Mouse (Mus musculus) layer of hippocampus, postnatal 36 days (tissue): ENCODE data around the gene Rbbp5. TPM values are rescaled to one million over a fixed set of nuclear protein-coding genes. Genes with fewer than 3 reads are reported as not detected.

Experiments used
- DNase-seq, 2 experiments: peaks; one replicate each; pipeline ENCODE4 v3.0.0; 2022
- total RNA-seq, 2 experiments: library from RNA; stranded (reverse); gene quantifications; 2 replicates each; pipeline ENCODE4 v1.2.3; 2021

Gene Rbbp5
- total RNA-seq, 2 experiments from 2014 or later, result 69.1 to 71.6 TPM

GRCm38 (mm10) chr1:132505155-132505554, 28.0 kb downstream of the Rbbp5 start:
- peak in 1 of 2 experiments; percentile 37 for DNase-seq

DNA sequence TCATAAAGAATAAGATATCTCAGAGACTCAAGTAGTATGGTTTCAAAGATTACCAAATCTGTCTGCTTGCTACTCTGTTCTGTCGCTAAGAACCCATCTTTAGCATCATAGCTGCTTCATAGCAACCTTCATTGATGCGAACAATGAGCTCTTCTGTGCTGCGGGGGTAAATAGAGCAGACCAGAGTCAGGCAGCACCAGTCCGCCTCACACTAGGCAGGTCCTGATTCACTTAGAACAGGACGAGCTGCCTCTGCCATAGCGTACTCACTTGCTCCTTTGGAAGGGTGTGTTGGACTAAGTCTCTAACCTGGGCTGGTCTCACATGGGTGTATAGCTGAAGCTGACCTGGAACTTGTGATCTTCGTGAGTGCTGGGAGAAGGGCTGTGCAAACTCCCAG, 28.9 kb downstream of the Rbbp5 start, which contains the start of gene Tmem81:
Gene Tmem81, plus strand, starts transcription at position 173 of the 400 bp plus-strand sequence.
- peak in 1 of 2 experiments; percentile 15 for DNase-seq

DNA sequence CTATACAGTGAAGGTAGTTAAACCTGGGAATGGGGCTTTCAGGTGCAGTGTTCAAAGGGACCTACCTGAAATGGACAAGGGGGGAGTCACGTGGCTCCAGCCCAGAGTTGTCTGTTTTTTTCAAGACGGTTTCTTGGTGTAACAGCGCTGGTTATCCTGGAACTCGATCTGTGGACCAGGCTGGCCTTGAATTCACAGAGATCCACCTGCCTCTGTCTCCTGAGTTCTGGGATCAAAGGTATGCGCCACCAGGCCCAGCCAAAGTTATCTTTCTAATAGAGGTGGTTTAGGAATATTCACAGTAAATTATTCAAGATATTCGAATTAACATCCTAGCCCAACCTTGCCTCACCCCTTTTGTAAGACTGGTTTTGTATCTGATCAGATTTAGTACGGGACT, 29.5 kb downstream of the Rbbp5 start:
- no peak for DNase-seq

DNA sequence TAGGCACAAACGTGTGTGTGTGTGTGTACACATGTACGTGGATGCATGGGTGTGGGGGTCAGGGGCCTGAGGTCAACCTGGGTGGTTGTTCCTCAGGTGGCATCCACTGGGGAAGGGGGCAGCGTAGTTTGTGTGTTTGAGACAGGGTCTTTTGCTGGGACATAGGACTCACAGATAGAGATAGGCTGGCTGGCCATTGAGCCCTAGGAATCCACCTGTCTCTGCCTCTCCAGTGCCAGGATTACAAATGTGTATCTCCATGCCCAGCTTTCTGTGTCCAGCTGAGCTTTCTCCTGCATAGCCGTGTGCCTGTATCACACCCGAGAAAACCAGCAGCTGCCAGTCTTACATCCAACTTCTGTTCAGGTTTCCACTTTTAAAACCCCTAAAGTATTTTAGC, 32.6 kb downstream of the Rbbp5 start:
- DNase-seq, result no peak

DNA sequence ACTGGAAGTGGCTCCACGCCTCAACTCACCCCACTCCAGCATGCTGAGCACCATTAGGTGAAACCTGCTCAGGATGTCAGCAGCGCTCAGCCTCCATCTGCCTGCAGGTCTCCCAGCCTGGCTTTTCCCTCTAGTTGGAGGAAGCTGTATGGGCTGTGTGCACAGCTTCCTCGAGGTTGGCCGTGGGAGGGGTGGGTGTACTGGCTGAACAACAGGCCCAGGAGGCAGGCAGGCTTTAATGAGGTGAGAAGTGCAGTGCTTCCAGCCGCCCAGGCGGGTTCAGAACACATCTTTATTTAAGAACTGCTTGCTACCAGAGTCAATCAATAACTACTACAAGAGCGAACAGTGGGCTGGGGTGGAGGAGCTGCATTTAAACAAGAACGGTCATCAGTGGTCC, 34.4 kb downstream of the Rbbp5 start:
- no peak for DNase-seq

GRCm38 (mm10) chr1:132512106-132512505, 34.9 kb downstream of the Rbbp5 start:
- DNase-seq, result no peak

DNA sequence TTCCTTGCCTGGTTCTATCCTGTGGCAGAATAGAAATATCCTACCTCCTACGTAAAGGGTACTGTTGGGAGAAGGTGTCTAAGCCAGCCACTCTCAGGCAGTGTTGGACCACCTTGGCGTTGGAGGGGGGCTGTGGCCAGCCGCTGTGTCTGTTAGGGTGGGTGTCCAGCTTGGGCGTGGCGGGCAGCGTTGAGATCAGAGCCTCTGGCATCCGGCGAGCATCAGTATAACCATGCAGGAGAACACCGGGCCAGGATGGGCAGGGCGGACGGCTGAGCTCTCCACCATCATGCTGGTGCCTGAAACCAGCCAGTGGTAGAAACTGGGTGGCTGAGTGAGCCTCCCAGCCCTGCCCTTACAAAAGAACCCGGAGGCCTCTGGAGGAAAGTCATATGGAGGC, 38.2 kb downstream of the Rbbp5 start:
- DNase-seq, result no peak

DNA sequence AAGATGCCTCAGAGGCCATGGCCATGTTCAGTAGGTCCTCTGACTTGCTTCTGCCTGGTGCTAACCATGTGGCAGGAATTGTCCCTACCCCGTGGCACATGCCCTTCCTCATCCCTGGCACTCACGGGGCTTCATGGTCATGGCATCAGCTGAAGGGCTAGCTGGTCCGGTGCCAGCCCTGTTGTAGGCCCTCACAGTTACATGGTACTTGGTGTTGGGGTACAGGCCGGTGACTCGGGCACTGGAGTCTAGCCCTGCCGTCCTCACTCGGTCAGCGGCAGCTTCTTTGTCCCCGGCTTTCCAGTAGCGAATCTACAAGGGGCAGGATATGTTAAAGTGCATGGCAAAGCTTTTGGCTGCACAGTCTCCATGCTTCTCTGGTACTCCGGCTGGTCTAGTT, 39.6 kb downstream of the Rbbp5 start:
- DNase-seq, result no peak

GRCm38 (mm10) chr1:132518621-132519020, 41.5 kb downstream of the Rbbp5 start:
- no peak for DNase-seq

DNA sequence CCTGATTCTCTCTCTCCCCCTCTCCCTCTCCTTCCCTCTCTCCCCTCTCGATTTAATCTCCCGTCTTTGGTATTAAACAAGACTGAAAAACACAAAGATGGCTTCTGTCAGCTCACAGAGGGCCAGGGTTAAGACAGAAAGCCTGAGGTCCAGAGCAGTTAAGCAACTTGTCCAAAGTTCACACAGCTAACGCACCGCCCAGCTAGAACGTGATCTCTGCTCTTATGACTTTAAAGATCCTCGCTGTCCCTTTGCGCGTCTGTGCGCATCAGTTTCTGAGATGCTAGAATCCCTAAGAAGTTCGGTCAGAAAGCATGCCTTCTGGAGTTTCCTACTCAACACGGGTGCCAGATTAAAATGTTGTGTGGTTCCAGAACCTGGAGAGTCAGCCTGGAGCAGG, 42.6 kb downstream of the Rbbp5 start:
- no peak for DNase-seq

GRCm38 (mm10) chr1:132520764-132521163, 43.6 kb downstream of the Rbbp5 start:
- DNase-seq, result peak; percentile 50 to 54

DNA sequence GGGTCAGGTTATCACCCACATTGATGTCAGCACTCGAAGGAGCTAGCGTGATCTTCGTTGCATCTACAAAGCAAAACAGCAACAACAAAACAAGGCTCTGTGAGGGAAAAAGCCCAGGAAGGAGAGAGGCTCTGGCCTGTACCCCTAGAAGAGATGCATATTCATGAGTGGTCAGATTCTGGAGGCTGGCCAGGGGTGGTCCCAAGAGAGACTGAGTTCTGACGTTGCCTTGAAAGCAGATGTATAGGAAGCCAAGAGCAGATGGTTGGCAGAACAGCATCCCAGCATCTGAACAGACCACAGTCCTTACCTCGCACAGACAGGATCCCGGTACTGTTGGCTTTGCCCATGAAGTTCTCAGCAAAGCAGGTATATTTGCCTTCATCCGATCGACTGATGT, 45.9 kb downstream of the Rbbp5 start:
- DNase-seq, result no peak

DNA sequence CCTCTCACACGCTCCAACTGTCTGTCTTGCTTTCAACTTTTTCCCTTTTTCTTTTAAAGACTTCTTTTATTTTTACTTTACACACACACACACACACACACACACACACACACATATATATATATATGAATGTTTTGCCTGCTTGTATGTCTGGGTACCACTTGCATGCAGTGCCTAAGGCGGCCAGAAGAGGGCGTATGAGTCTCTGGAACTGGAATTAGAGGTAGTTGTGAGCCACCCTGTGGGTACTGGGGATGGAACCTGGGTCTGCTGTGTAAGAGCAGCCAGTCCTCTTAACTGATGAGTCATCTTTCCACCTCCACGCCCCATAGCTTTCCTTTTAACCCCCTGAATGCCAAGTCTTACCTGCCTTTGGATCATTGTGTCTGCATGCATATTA, 46.8 kb downstream of the Rbbp5 start:
- DNase-seq, result no peak

DNA sequence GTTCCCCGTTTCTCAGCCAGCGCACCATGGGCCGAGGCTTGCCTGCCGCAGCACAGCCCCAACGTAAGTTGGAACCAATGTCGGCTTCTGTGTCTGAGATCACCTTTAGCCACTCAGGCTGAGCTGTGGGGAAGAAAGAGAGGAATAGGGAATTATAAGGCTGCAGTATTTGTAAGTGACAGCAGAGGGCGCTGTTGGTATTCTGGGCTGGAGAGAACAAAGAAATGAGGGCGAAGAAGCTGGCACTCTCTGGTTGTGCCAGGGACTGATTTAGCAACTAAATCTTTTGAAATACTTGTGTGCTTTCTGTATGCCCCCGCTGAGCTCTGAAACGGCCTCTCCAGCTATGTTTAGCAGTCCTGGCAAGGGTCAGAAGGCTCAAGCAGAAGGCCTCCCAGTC, 48.7 kb downstream of the Rbbp5 start:
- DNase-seq, result peak; percentile 63 to 77

DNA sequence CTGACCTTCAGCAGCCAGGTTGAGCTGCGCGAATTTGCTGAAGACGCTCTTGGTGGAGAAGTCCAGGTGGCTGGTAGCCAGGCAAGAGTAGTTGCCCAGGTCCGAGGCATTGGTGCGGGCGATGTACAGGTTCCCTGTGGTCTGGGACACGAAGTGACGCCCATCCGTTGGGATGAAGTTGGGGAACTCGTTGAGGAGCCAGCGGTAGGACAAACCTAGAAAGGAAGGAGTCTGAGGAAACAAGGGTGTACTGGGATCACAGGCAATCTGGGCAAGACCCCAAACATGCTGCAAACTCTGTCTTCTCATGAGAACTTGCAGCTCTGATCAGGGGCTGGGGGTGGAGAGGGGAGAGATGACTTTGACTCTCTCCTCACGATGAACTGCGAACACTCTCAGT, 50.9 kb downstream of the Rbbp5 start:
- no peak for DNase-seq

DNA sequence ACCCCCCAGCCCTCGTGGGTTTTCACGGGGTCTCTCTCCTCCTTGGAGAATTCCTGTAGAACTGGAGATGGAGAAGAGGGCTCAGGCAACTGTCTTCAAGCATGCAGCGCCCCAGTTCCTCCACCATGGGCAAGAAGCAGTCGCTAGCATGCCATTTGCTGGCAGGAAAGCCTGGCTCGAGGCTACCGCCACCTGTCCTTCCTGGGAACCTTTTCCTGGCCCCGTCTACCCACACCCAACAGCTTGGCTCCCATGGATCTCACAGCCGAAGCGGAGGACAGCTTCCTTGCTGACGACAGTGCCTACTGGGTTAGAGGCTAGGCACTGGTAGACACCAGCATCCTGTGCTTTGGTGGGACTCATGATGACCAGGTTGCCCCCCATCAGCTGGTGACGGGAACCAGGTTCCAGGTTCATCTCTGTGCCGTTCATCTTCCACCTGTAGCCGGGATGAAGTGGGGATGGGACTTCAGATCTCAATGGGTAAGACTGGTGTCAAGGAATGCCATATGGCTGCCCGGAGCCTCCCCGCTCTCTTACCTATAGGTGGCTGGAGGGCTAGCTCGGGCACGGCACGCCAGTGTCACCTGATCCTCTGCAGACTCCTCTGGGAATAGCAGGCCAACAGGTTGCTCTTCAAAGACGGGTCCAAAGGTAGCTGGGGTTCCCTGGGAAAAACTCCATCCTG, 51.6 kb downstream of the Rbbp5 start:
- no peak for DNase-seq

DNA sequence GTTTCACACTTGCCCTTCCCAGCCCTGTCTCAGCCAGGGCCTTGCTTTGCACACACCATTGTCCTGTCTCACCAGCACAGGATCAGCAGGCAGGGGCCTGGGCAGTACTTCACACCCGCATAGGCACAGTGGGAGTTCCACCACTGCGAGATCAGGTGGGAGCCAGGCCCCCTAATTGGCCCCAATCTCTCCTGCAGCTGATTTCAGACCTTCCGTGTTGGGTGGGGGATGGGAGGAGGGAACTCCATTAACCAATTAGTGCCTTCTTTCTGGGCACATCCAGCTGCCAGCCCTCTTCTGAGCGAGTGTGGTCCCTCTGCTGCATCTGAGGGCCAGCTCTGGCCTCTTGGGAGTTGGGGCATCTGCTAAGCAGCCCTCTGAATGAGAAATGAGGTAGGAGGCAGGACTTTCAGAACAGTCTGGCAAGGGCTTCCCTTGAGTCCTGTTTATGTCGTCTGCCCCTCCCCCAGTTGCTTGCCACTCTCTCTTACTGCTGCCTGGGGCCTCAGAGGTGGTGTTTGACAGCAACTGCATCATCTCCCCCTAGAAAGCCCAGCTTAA, 53.5 kb downstream of the Rbbp5 start:
- no peak for DNase-seq

DNA sequence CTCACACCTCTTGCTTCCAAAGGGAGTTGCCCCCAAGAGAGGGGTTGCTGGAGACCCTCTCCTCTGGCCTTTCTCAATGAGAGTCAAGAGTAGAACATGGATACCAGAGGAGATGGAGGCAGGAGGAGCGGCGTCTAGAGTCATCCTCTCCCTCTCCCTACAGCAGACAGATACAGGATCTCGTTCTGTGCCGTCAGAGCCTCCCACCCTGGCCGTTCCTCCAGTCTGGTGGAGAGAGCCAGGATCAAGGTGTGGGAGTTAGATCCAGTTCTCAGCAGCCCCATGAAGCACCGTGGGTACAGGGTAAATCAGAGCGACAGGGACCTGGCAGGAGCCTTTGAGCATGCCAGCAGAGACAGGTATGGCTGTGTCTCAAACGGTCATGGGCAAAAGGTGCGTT, 55.4 kb downstream of the Rbbp5 start:
- DNase-seq, result no peak

DNA sequence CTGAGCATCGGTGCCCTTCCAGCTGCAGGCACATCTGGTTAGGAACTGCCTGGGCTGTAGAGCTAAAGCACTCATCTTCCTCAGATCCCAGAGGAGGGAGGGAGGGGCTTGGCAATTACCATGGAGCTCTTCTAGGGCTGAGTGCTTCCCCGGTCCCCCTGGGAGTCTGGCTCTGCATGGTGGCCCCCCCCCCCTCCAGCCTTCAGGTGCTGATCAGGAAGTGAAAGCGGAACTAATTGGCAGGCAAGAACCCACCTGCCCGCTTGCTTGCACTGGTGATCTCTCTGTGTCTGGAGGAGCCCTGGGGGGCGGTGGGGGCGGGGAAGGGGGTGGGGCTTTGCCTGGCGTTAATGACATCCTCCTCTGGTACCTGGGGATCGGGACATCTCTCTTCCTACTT, 56.7 kb downstream of the Rbbp5 start:
- DNase-seq, result no peak

DNA sequence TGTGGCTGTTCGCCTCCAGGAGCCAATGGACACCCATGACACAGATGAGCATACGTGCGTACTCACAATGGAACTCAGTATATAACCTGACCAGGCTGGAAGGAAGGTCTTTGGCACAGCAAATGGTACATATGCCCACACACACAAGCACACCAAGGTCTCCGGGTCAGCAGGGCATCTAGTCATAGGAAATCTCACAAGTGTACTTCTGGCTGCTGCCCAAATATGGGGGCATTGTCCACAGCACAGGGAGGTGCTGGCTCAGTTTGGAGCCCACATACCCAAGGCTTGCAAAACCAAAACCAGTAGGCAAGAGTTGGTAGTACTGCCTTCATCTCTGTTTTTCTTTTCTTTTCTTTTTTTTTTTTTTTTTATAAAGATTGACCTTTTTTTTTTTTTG, 58.4 kb downstream of the Rbbp5 start:
- DNase-seq, result no peak

DNA sequence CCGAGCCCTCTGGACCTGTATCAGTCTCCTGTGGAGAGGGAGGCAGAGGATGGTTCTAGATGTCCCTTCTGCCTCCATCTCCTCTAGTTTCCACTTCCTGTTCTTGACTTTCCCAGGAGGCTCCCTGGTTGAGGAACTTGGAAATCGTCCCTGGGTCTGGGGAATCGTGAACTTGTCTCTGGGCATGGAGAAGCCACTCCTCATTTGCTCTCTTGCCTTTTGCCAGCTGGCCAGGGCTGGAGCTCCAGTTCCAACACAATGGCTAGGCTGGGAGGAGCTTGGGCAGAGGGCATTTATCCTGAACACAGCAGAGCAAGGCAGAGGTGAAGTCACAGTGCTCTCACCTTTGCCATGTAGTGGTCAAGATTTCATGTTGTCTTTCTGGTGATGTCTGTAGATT, 59.3 kb downstream of the Rbbp5 start:
- no peak for DNase-seq

- peak in 1 of 2 experiments; percentile 36 for DNase-seq
Observed at GRCm38 (mm10) chr1:132537736-132538135, 60.6 kb downstream of the Rbbp5 start.

DNA sequence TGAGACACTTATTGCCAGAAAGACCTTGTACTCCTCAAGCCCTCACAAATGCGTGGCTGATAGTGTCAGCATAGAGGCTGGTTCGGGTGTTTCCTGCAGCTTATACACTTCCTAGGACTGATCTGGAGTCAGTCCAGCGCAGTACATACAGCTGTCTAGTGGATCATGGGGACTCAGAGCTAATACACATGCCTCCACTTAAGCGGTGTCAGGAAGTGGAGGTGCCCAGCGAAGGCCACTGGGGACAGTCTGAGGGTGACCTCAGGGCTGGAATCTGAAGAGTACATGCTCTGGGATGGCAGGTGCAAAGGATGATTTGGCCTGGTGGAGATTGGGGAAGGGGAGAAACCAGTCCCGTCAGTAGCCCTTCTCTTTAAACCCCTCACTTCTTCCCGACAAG, 63.5 kb downstream of the Rbbp5 start:
- no peak for DNase-seq

GRCm38 (mm10) chr1:132541171-132541823, 64.1 kb downstream of the Rbbp5 start:
- DNase-seq, result no peak
